Mouse (Mus musculus) layer of hippocampus, postnatal 14 days (tissue): Measurements from ENCODE around the gene Evi5. TPM values are rescaled to one million over a fixed set of nuclear protein-coding genes. Genes with fewer than 3 reads are reported as not detected.

Experiments used
- DNase-seq, 2 experiments: peaks; one replicate each; pipeline ENCODE4 v3.0.0; 2021 to 2022; ENCODE audit warnings: low spot score in 2 of 2, mixed read lengths in 1 of 2
- total RNA-seq, 2 experiments: library from RNA; stranded (reverse); gene quantifications; 2 replicates each; pipeline ENCODE4 v1.2.3; 2021

The Evi5 gene
- total RNA-seq, 2 experiments from 2014 or later: 66.6 to 68.9 TPM

- DNase-seq: no peak
These were observed 118.8 kb downstream of the Evi5 start for GRCm38 (mm10) chr5:107756072-107756471.

GRCm38 (mm10) chr5:107754740-107755139 lies 120.2 kb downstream of the Evi5 start:
- no peak for DNase-seq

GRCm38 (mm10) chr5:107753656-107754055 lies 121.3 kb downstream of the Evi5 start:
- DNase-seq: no peak

- DNase-seq: no peak
These were observed 125.5 kb downstream of the Evi5 start for GRCm38 (mm10) chr5:107749229-107749916.

- DNase-seq: no peak
These were observed 135.9 kb downstream of the Evi5 start for GRCm38 (mm10) chr5:107739023-107739422.

- DNase-seq: no peak
These were observed 136.6 kb downstream of the Evi5 start for GRCm38 (mm10) chr5:107738296-107738695.

GRCm38 (mm10) chr5:107736171-107736570 lies 138.7 kb downstream of the Evi5 start:
- no peak for DNase-seq

- no peak for DNase-seq
These were observed 143.1 kb downstream of the Evi5 start for GRCm38 (mm10) chr5:107731844-107732243.

- DNase-seq: no peak
These were observed 143.5 kb downstream of the Evi5 start for GRCm38 (mm10) chr5:107731408-107731807.

GRCm38 (mm10) chr5:107727007-107727402 lies 147.9 kb downstream of the Evi5 start:
- no peak for DNase-seq

GRCm38 (mm10) chr5:107726281-107727006 lies 148.5 kb downstream of the Evi5 start:
- DNase-seq: no peak

- no peak for DNase-seq
These were observed 149.3 kb downstream of the Evi5 start, which contains the start of gene Gfi1 for GRCm38 (mm10) chr5:107725435-107726261. Gene Gfi1 (minus strand): TSS chr5:107726036.

- DNase-seq: no peak
These were observed 150.1 kb downstream of the Evi5 start for GRCm38 (mm10) chr5:107724661-107725434.

GRCm38 (mm10) chr5:107723541-107724511 lies 151.1 kb downstream of the Evi5 start:
- no peak for DNase-seq

- peak in 1 of 2 experiments; percentile 28 for DNase-seq
These were observed 152.0 kb downstream of the Evi5 start for GRCm38 (mm10) chr5:107722661-107723532.

- no peak for DNase-seq
These were observed 153.3 kb downstream of the Evi5 start for GRCm38 (mm10) chr5:107721638-107722011.

GRCm38 (mm10) chr5:107720991-107721637 lies 153.8 kb downstream of the Evi5 start:
- no peak for DNase-seq

GRCm38 (mm10) chr5:107720511-107720910 lies 154.4 kb downstream of the Evi5 start:
- DNase-seq: no peak
